Mouse (Mus musculus) heart, embryonic 11.5 days (tissue): ENCODE data around the gene Ptprn2. TPM values are rescaled to one million over a fixed set of nuclear protein-coding genes. Genes with fewer than 3 reads are reported as not detected.

ENCODE experiments used
- ATAC-seq: fragments of 200-750 bp; cut with Nextera tagmentation; replicated peaks from 2 replicates; pipeline ENCODE4 v1.8.0; 2017; ENCODE audit warnings: moderate library complexity; ENCODE audit not compliant: insufficient number of reproducible peaks, low FRiP score, low TSS enrichment
- H3K27ac ChIP-seq: fragments of 300-500 bp; sonication (generic); 2 replicates; pipeline ENCODE4 v1.5.1; 2014; ENCODE audit warnings: mild to moderate bottlenecking, low read depth, low read length
- H3K27me3 ChIP-seq: fragments of 300-500 bp; sonication (generic); 2 replicates; pipeline ENCODE4 v1.6.1; 2014; ENCODE audit warnings: mild to moderate bottlenecking, low read length, mixed read lengths; ENCODE audit not compliant: control insufficient read depth, insufficient read depth
- H3K36me3 ChIP-seq: fragments of 300-500 bp; sonication (generic); 2 replicates; pipeline ENCODE4 v1.6.1; 2014; ENCODE audit warnings: mild to moderate bottlenecking, low read length, moderate library complexity, mixed read lengths; ENCODE audit not compliant: control insufficient read depth, insufficient read depth
- H3K4me1 ChIP-seq: fragments of 300-500 bp; sonication (generic); 2 replicates; pipeline ENCODE4 v1.6.1; 2014; ENCODE audit warnings: low read length; ENCODE audit not compliant: control insufficient read depth, insufficient read depth
- H3K4me2 ChIP-seq: fragments of 300-500 bp; sonication (generic); 2 replicates; pipeline ENCODE4 v1.6.1; 2014; ENCODE audit warnings: mild to moderate bottlenecking, moderate library complexity
- H3K4me3 ChIP-seq: fragments of 300-500 bp; sonication (generic); 2 replicates; pipeline ENCODE4 v1.5.1; 2014; ENCODE audit warnings: low read depth, low read length
- H3K9ac ChIP-seq: fragments of 300-500 bp; sonication (generic); 2 replicates; pipeline ENCODE4 v1.6.1; 2014; ENCODE audit warnings: mild to moderate bottlenecking, low read depth, low read length, moderate library complexity
- H3K9me3 ChIP-seq: fragments of 300-500 bp; sonication (generic); replicated peaks from 2 replicates; pipeline ENCODE4 v1.6.1; 2016; ENCODE audit warnings: low read length; ENCODE audit not compliant: control insufficient read depth
- WGBS: fragments of 180-500 bp; shearing (Covaris S2); extraction: QIAGEN DNeasy Blood & Tissue Kit; methylation state at CpG from one replicate; pipeline ENCODE4 v1.1.7; 2014; ENCODE audit not compliant: insufficient replicate concordance; 5-methylcytosine and 5-hydroxymethylcytosine counted together
- polyA plus RNA-seq: library from polyadenylated mRNA; unstranded; fragments of >200 nt; fragmentation: Nextera tagmentation; extraction: Ambion mirVana; gene quantifications from 2 replicates; pipeline ENCODE4 v1.2.1, GENCODE M21; 2014

Gene Ptprn2
- polyA plus RNA-seq, 1 experiment from 2014 or later, result not detected

DNA sequence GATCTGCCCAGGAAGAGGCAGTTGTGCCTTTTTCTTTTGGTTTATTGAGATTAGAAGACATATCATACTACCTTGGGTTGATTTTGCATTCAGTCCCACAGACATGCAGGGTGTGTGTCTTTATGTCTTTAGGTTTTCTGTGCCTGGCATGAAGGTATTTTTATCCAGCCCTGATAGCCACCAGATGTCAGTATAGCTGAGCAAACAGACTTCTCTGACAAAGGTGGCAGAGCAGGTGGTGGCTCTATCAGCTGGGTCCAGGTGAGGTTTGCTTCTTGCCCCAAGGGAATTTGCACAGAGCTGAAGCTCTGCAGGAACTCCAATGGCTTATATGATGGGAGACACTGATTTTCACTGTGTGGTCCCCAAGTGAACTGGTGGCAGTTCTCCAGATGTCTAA is 161.3 kb downstream of the Ptprn2 start:
- Histone ChIP-seq H3K4me3 (no peak overlapping the region), H3K4me1 (no peaks in the 10 kb centered on the region), H3K27me3 (peaks cover 8% of the 10 kb centered on the region; the same call in 1 of the 2 replicates), H3K36me3 (no peaks in the 10 kb centered on the region), H3K9me3 (no peaks in the 10 kb centered on the region), H3K27ac (no peak overlapping the region), H3K9ac (no peak overlapping the region), H3K4me2 (no peak overlapping the region)
- no peak for ATAC-seq

DNA sequence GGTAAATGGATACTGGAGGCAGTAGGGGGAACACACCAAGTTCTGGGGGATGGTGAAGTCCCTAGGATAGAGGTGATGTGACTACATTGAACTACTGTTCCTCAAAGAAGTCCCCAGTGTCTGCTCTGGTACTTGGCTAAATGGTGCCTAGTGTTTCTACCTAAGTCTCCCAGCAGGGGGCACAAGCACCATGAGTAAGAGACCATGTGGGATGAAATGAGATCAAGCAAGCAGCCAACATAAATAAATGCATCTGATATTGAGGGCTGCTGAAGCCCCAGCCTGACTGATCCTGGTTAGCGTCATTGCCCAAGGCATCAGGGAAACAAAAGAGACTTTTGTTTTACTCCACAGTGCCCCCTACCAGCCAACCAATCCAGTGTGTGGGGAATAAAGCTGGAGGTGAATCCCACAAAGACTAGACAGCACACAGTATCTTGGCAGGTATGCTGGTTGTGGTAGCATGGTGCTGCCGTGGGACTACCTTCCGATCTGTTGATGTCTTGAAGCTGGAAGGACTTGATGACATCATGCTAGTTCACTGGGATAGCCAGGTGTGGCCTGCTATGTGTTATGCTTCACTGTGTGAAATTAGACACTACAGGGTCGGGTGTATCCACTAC is 163.2 kb downstream of the Ptprn2 start:
- Histone ChIP-seq H3K4me1 (no peaks in the 10 kb centered on the region), H3K4me2 (no peak overlapping the region), H3K9me3 (no peaks in the 10 kb centered on the region), H3K27ac (no peak overlapping the region), H3K4me3 (no peak overlapping the region), H3K27me3 (no peaks in the 10 kb centered on the region), H3K36me3 (no peaks in the 10 kb centered on the region), H3K9ac (no peak overlapping the region)
- no peak; the same call in 1 of the 2 replicates for ATAC-seq
- 58% methylated on average over 4 of the region's 4 CpGs for WGBS

DNA sequence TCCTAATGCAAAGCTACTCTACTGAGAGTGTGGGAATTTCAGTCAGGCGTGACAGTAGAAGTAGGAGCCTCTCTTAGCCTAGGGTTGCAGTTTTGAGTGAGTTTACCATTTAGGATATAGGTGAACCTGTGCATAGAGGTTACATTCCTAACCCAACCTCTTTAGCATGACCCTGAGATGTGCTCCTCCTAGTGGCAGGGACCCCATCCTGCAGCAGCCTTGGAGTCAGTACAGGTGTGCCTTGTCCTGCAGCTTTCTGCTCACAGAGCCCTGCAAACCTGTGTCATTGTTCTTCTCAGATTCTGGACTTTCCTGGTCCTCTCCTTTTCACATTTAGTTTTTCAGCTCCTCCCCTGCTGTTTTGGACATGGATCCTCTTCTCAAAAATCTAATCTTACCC is 168.2 kb downstream of the Ptprn2 start:
- ATAC-seq, result no peak
- H3K4me1 ChIP-seq, result no peaks in the 10 kb centered on the region
- WGBS, result 67% methylated on average over 1 of the region's 1 CpGs

DNA sequence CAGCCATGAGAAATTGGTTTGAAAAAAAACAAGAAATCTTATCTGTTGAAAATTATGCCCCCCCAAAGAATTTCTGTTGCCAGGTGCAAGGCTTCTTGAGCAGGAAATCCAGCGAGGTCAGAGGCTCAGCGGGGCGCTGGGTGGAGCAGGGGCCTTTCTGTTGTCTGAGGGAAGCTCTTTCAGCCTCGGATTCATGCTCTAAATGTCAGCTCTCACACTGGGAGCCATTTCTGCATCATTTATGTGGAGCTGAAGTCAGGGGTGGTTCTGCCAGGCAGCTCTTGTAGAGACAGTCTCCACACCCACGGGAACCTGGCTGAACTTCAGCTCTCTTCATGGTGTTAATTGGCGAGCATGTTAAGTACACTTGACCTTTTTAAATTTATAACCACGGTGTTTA is 174.6 kb downstream of the Ptprn2 start:
- no peaks in the 10 kb centered on the region for H3K4me1 ChIP-seq
- H3K4me2 ChIP-seq, result no peak overlapping the region
- H3K4me3 ChIP-seq, result no peak overlapping the region
- H3K9ac ChIP-seq, result no peak overlapping the region
- no peaks in the 10 kb centered on the region for H3K27me3 ChIP-seq
- H3K27ac ChIP-seq, result no peak overlapping the region
- no peak for ATAC-seq
- H3K9me3 ChIP-seq, result no peaks in the 10 kb centered on the region
- WGBS, result 21% methylated on average over 7 of the region's 7 CpGs
- no peaks in the 10 kb centered on the region for H3K36me3 ChIP-seq

More for the DNA sequence above, 168.2 kb downstream of the Ptprn2 start:
- H3K27me3 ChIP-seq, result no peaks in the 10 kb centered on the region
- H3K9ac ChIP-seq, result no peak overlapping the region
- H3K4me2 ChIP-seq, result no peak overlapping the region
- no peaks in the 10 kb centered on the region for H3K36me3 ChIP-seq
- H3K9me3 ChIP-seq, result no peaks in the 10 kb centered on the region
- H3K4me3 ChIP-seq, result no peak overlapping the region
- no peak overlapping the region for H3K27ac ChIP-seq

DNA sequence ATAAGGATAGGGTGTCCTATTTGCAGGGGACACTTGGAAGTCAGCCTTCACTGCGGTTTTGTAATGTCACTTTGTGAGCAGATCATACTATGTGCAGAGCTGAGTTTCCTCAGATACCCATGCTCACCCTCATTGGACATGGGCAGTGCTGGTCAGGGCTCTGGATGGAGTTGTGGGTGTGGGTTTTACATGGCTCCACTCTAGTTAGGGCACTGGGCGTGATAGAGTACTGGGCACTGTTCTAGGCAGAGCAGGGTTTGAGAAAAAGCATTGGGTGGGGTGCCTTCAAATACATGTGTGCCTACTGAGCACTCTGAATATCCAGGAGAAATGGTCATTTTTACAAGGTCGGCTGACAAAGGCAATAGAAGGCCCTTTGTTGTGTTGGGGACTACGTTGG is 175.5 kb downstream of the Ptprn2 start:
- WGBS, result 64% methylated on average over 4 of the region's 4 CpGs
- ATAC-seq, result no peak
- Histone ChIP-seq H3K4me2 (no peak overlapping the region), H3K9ac (no peak overlapping the region), H3K36me3 (no peaks in the 10 kb centered on the region), H3K27me3 (no peaks in the 10 kb centered on the region), H3K4me1 (no peaks in the 10 kb centered on the region), H3K27ac (no peak overlapping the region), H3K9me3 (no peaks in the 10 kb centered on the region), H3K4me3 (no peak overlapping the region)

DNA sequence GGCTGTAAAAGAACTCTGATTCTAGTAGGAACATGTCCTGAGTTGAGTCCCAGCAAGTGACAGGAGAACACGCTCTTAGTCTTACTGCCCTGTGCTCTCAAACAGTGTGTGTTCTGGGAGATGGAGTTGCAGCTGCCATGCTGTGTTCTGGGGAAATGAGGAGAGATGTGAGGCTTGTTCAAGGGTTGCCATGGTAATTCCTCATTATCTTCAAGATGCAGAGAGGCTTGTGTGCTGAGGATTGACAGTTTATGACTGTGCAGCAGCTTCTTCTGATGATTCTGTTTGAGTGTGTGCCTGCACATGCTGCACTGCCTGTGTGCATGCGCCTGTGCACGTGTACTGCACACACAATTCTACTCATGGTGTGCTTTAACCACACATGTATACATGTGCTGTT is 192.2 kb downstream of the Ptprn2 start:
- H3K4me1 ChIP-seq, result no peaks in the 10 kb centered on the region
- ATAC-seq, result no peak
- WGBS, result 75% methylated on average over 3 of the region's 3 CpGs
- no peaks in the 10 kb centered on the region for H3K27me3 ChIP-seq
- H3K4me2 ChIP-seq, result no peak overlapping the region
- no peak overlapping the region for H3K4me3 ChIP-seq
- no peaks in the 10 kb centered on the region for H3K36me3 ChIP-seq
- H3K9ac ChIP-seq, result no peak overlapping the region
- no peak overlapping the region for H3K27ac ChIP-seq
- no peaks in the 10 kb centered on the region for H3K9me3 ChIP-seq

DNA sequence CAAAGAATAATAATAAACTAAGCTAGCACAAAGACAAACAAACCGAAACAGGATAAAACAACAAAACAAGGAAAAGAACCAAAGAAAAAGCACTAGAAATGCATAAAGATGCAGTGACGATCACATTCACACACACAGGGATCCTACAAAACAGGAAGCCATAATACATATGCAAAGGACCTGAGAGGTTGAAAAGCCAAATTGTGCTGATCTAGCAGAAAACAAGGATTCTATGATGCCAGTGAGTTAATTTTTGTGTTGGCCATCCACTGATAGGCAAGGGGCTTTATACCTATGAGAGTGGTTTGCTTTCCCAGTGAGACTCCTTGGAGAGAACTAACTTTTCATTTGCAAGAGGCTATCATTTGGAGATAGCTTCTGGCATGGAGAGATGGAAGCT is 204.3 kb downstream of the Ptprn2 start:
- Histone ChIP-seq H3K9ac (no peak overlapping the region), H3K4me1 (no peaks in the 10 kb centered on the region), H3K36me3 (no peaks in the 10 kb centered on the region), H3K4me2 (no peak overlapping the region), H3K27ac (no peak overlapping the region), H3K27me3 (no peaks in the 10 kb centered on the region), H3K4me3 (no peak overlapping the region), H3K9me3 (no peaks in the 10 kb centered on the region)
- no peak for ATAC-seq
- 82% methylated on average over 2 of the region's 2 CpGs for WGBS

DNA sequence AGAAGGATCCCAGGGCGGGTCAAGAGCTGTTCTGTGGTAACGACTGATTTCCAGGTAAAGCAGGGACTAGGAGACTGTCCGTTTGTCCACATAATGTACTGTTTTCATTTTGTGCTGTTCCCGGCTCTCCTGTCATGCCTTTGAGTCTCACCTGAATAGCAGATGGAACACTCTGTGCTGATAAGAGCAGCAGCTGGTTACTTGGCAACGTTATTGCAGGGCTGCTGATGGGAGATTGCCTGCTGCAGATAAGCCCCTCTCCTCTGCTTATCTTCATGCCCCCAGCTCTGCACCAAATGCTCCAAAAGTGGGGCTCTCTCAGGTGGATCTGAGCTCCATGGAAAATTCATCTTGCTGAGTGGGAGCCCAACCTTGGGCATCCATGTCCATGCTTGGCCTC is 224.0 kb downstream of the Ptprn2 start:
- H3K4me1 ChIP-seq, result no peaks in the 10 kb centered on the region
- no peaks in the 10 kb centered on the region for H3K27me3 ChIP-seq
- H3K9ac ChIP-seq, result no peak overlapping the region
- no peak overlapping the region for H3K27ac ChIP-seq
- H3K9me3 ChIP-seq, result no peaks in the 10 kb centered on the region
- ATAC-seq, result no peak
- H3K4me2 ChIP-seq, result no peak overlapping the region
- no peaks in the 10 kb centered on the region for H3K36me3 ChIP-seq
- WGBS, result 51% methylated on average over 5 of the region's 5 CpGs
- H3K4me3 ChIP-seq, result no peak overlapping the region

DNA sequence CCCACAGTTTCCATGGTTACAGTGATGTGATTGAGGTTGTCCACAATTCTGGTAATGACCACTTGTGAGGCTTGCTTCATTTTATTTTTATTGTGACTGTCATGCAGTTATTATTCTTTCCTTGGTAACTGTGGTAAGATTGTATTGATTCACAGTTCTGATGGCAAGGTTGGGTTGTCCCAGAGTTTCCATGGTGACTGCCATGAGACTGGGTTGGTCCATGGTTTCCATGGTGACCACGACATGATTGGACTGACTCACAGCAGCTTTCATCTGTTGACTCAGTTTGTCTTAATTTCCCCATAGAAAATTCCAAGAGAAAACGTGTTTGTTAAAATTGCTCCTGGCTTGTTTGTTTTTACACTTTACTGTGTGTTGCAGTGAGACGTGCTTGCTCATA is 225.2 kb downstream of the Ptprn2 start:
- ATAC-seq, result no peak
- Histone ChIP-seq H3K4me1 (no peaks in the 10 kb centered on the region), H3K9me3 (no peaks in the 10 kb centered on the region), H3K4me3 (no peak overlapping the region), H3K27me3 (no peaks in the 10 kb centered on the region), H3K36me3 (no peaks in the 10 kb centered on the region), H3K9ac (no peak overlapping the region), H3K4me2 (no peak overlapping the region), H3K27ac (no peak overlapping the region)
- 54% methylated on average over 3 of the region's 3 CpGs for WGBS
